Mouse (Mus musculus) heart, adult 9 months (tissue): ENCODE measurements at regions not wholly inside any gene's neighbourhood (a gene's known extent, or its start where the extent isn't known, plus 50 kb on each side); places are given as distances from the start of the nearest gene placed in this dataset.
A peak's percentile ranks its signal among the peaks of the same experiment; 100 is the strongest.

Experiments used
- DNase-seq, 2 experiments: peaks; one replicate each; pipeline ENCODE4 v3.0.0; 2022; ENCODE audit warnings: low spot score in 2 of 2

GRCm38 (mm10) chr13:119267608-119268300 lies 160.6 kb upstream of the Paip1 start:
- DNase-seq: no peak

GRCm38 (mm10) chr13:119268301-119268675 lies 160.1 kb upstream of the Paip1 start:
- no peak for DNase-seq

- no peak for DNase-seq
Measured at GRCm38 (mm10) chr13:119275500-119275899, 152.9 kb upstream of the Paip1 start.

GRCm38 (mm10) chr13:119277308-119277948 lies 151.0 kb upstream of the Paip1 start:
- no peak for DNase-seq

- DNase-seq: no peak
Measured at GRCm38 (mm10) chr13:119279449-119279848, 149.0 kb upstream of the Paip1 start.

GRCm38 (mm10) chr13:119280622-119281021 lies 147.8 kb upstream of the Paip1 start:
- DNase-seq: no peak

GRCm38 (mm10) chr13:119283448-119283847 lies 145.0 kb upstream of the Paip1 start:
- DNase-seq: peak in 1 of 2 experiments; percentile 20

- no peak for DNase-seq
Measured at GRCm38 (mm10) chr13:119309238-119309637, 119.2 kb upstream of the Paip1 start.

- no peak for DNase-seq
Measured at GRCm38 (mm10) chr13:119310013-119310412, 118.4 kb upstream of the Paip1 start.

GRCm38 (mm10) chr13:119314356-119314755 lies 114.0 kb upstream of the Paip1 start:
- DNase-seq: no peak

GRCm38 (mm10) chr13:119318358-119318757 lies 110.0 kb upstream of the Paip1 start:
- DNase-seq: no peak

- no peak for DNase-seq
Measured at GRCm38 (mm10) chr13:119325510-119325909, 102.9 kb upstream of the Paip1 start.

- DNase-seq: no peak
Measured at GRCm38 (mm10) chr13:119326877-119327625, 101.3 kb upstream of the Paip1 start.

GRCm38 (mm10) chr13:119328731-119329130 lies 99.7 kb upstream of the Paip1 start:
- no peak for DNase-seq

GRCm38 (mm10) chr13:119331815-119332214 lies 96.6 kb upstream of the Paip1 start:
- DNase-seq: no peak

GRCm38 (mm10) chr13:119333915-119334314 lies 94.5 kb upstream of the Paip1 start:
- no peak for DNase-seq

- no peak for DNase-seq
Measured at GRCm38 (mm10) chr13:119337861-119338260, 90.5 kb upstream of the Paip1 start.

- no peak for DNase-seq
Measured at GRCm38 (mm10) chr13:119339016-119339415, 89.4 kb upstream of the Paip1 start.

GRCm38 (mm10) chr13:119339762-119340161 lies 88.6 kb upstream of the Paip1 start:
- peak; percentile 65 to 79 for DNase-seq

- peak in 1 of 2 experiments; percentile 13 for DNase-seq
Measured at GRCm38 (mm10) chr13:119341833-119342232, 86.6 kb upstream of the Paip1 start.

GRCm38 (mm10) chr13:119342761-119343160 lies 85.6 kb upstream of the Paip1 start:
- DNase-seq: no peak

- no peak for DNase-seq
Measured at GRCm38 (mm10) chr13:119347988-119348387, 80.4 kb upstream of the Paip1 start.

- no peak for DNase-seq
Measured at GRCm38 (mm10) chr13:119351346-119351745, 77.1 kb upstream of the Paip1 start.
